Mouse (Mus musculus) CH12.LX (cell line): ENCODE measurements around the gene Cmip. TPM values are rescaled to one million over a fixed set of nuclear protein-coding genes. Genes with fewer than 3 reads are reported as not detected.

Source experiments
- DNase-seq: peaks from one replicate; pipeline ENCODE4 v3.0.0-alpha.2; 2013; ENCODE audit errors: extremely low read depth
- H3K27ac ChIP-seq: 2 replicates; pipeline ENCODE4 v1.5.1; 2012; ENCODE audit warnings: low read depth, mild to moderate bottlenecking, control low read depth, moderate library complexity; ENCODE audit not compliant: insufficient read depth
- H3K27me3 ChIP-seq: replicated peaks from 2 replicates; pipeline ENCODE3; 2012; ENCODE audit warnings: inconsistent platforms
- H3K36me3 ChIP-seq, 2 experiments: replicated peaks in 1 of 2; 2 replicates each; pipeline versions ENCODE3 to v1.6.1; 2012; ENCODE audit warnings: inconsistent platforms in 1 of 2, low read length in 1 of 2, mild to moderate bottlenecking in 1 of 2, mixed read lengths in 1 of 2, moderate library complexity in 1 of 2; ENCODE audit not compliant: control insufficient read depth in 1 of 2, insufficient read depth in 1 of 2
- H3K4me1 ChIP-seq, 2 experiments: 2 replicates each; pipeline ENCODE4 v1.6.1; 2012; ENCODE audit warnings: inconsistent platforms in 1 of 2, moderate library complexity in 1 of 2; ENCODE audit not compliant: insufficient read depth in 2 of 2, control insufficient read depth in 1 of 2
- H3K4me2 ChIP-seq: 2 replicates; pipeline ENCODE4 v1.6.1; 2012; ENCODE audit warnings: low read depth, mild to moderate bottlenecking, control low read depth; ENCODE audit not compliant: poor library complexity, insufficient read depth, severe bottlenecking
- H3K4me3 ChIP-seq, 3 experiments: fragments of 150-350 bp in 1 of 3; sonication (generic) in 1 of 3; replicated peaks in 1 of 3; 2 replicates each; pipeline versions ENCODE3 to v1.5.1; 2011 to 2012; ENCODE audit warnings: low read depth in 2 of 3, low read length in 2 of 3, mild to moderate bottlenecking in 2 of 3, moderate library complexity in 2 of 3, control low read depth in 1 of 3, improper control_type of control experiment in 1 of 3, inconsistent platforms in 1 of 3, mixed read lengths in 1 of 3; ENCODE audit not compliant: poor library complexity in 1 of 3
- H3K79me2 ChIP-seq: replicated peaks from 2 replicates; pipeline ENCODE4 v1.6.1; 2012; ENCODE audit warnings: mild to moderate bottlenecking, moderate library complexity; ENCODE audit not compliant: control insufficient read depth, poor library complexity, insufficient read depth, severe bottlenecking; ENCODE audit errors: extremely low read depth
- H3K9ac ChIP-seq: 2 replicates; pipeline ENCODE4 v1.6.1; 2012; ENCODE audit warnings: low read depth, mild to moderate bottlenecking, control low read depth, moderate library complexity; ENCODE audit not compliant: insufficient read depth
- H3K9me3 ChIP-seq: replicated peaks from 2 replicates; pipeline ENCODE3; 2012; ENCODE audit warnings: low read length, inconsistent platforms, mixed read lengths
- CHD1 ChIP-seq: IDR thresholded peaks from 2 replicates; pipeline ENCODE4 v1.6.1; 2012; ENCODE audit warnings: low read depth, low read length, improper control_type of control experiment, inconsistent platforms
- CHD2 ChIP-seq: IDR thresholded peaks from 2 replicates; pipeline ENCODE4 v1.6.1; 2011; ENCODE audit warnings: low read length, improper control_type of control experiment
- CTCF ChIP-seq, 2 experiments: IDR thresholded peaks in 1 of 2; conservative IDR thresholded peaks in 1 of 2; 2 replicates each; pipeline ENCODE4 v1.5.1; 2011 to 2012; ENCODE audit warnings: low read depth in 2 of 2, low read length in 2 of 2, improper control_type of control experiment in 1 of 2, inconsistent platforms in 1 of 2, mild to moderate bottlenecking in 1 of 2, moderate library complexity in 1 of 2
- E2F4 ChIP-seq: IDR thresholded peaks from 2 replicates; pipeline ENCODE4 v1.6.1; 2011; ENCODE audit warnings: low read depth, low read length, improper control_type of control experiment; ENCODE audit not compliant: insufficient replicate concordance
- ELF1 ChIP-seq: IDR thresholded peaks from 2 replicates; pipeline ENCODE4 v1.6.1; 2014; ENCODE audit warnings: low read depth, mild to moderate bottlenecking, inconsistent platforms, low read length, improper control_type of control experiment
- ETS1 ChIP-seq: conservative IDR thresholded peaks from 2 replicates; pipeline ENCODE4 v1.6.1; 2012; ENCODE audit warnings: low read depth, mild to moderate bottlenecking, inconsistent platforms, low read length, improper control_type of control experiment, moderate library complexity
- GABPA ChIP-seq: IDR thresholded peaks from 2 replicates; pipeline ENCODE4 v1.6.1; 2012; ENCODE audit warnings: low read depth, low read length, improper control_type of control experiment, inconsistent platforms; ENCODE audit not compliant: insufficient replicate concordance
- HCFC1 ChIP-seq: IDR thresholded peaks from 2 replicates; pipeline ENCODE4 v1.6.1; 2012; ENCODE audit warnings: low read depth, mild to moderate bottlenecking, inconsistent platforms, low read length, improper control_type of control experiment
- IRF4 ChIP-seq: IDR thresholded peaks from 2 replicates; pipeline ENCODE4 v1.6.1; 2014; ENCODE audit warnings: low read depth, mild to moderate bottlenecking, inconsistent platforms, low read length, improper control_type of control experiment
- JUN ChIP-seq: IDR thresholded peaks from 2 replicates; pipeline ENCODE4 v1.6.1; 2011; ENCODE audit warnings: low read depth, mild to moderate bottlenecking, low read length, improper control_type of control experiment, moderate library complexity; ENCODE audit not compliant: insufficient read depth
- KAT2A ChIP-seq: IDR thresholded peaks from 2 replicates; pipeline ENCODE4 v1.6.1; 2012; ENCODE audit warnings: low read length, improper control_type of control experiment, inconsistent platforms; ENCODE audit not compliant: insufficient replicate concordance
- MAX ChIP-seq: IDR thresholded peaks from 2 replicates; pipeline ENCODE4 v1.6.1; 2011; ENCODE audit warnings: low read length, improper control_type of control experiment
- MAZ ChIP-seq: IDR thresholded peaks from 2 replicates; pipeline ENCODE4 v1.6.1; 2012; ENCODE audit warnings: low read depth, mild to moderate bottlenecking, inconsistent platforms, low read length, improper control_type of control experiment, moderate library complexity
- MEF2A ChIP-seq: IDR thresholded peaks from 2 replicates; pipeline ENCODE4 v1.6.1; 2014; ENCODE audit warnings: low read depth, mild to moderate bottlenecking, inconsistent platforms, low read length, improper control_type of control experiment, borderline replicate concordance
- MXI1 ChIP-seq: IDR thresholded peaks from 2 replicates; pipeline ENCODE4 v1.6.1; 2011; ENCODE audit warnings: mild to moderate bottlenecking, low read depth, low read length, improper control_type of control experiment
- NELFE ChIP-seq: IDR thresholded peaks from 2 replicates; pipeline ENCODE4 v1.6.1; 2011; ENCODE audit warnings: low read depth, low read length, improper control_type of control experiment
- NRF1 ChIP-seq: IDR thresholded peaks from 2 replicates; pipeline ENCODE4 v1.6.1; 2014; ENCODE audit warnings: low read depth, mild to moderate bottlenecking, inconsistent platforms, low read length, improper control_type of control experiment, moderate library complexity
- PAX5 ChIP-seq: IDR thresholded peaks from 2 replicates; pipeline ENCODE4 v1.6.1; 2012; ENCODE audit warnings: low read length, inconsistent platforms, mixed read lengths
- POLR2A ChIP-seq: IDR thresholded peaks from 2 replicates; pipeline ENCODE4 v1.6.1; 2011; ENCODE audit warnings: low read depth, mild to moderate bottlenecking, improper control_type of control experiment, low read length
- RAD21 ChIP-seq: IDR thresholded peaks from 2 replicates; pipeline ENCODE4 v1.6.1; 2011; ENCODE audit warnings: low read depth, mild to moderate bottlenecking, low read length, improper control_type of control experiment, moderate library complexity
- SMC3 ChIP-seq: IDR thresholded peaks from 2 replicates; pipeline ENCODE4 v1.6.1; 2011; ENCODE audit warnings: low read depth, low read length, improper control_type of control experiment
- TBP ChIP-seq: conservative IDR thresholded peaks from 2 replicates; pipeline ENCODE4 v1.6.1; 2011; ENCODE audit warnings: low read depth, low read length, improper control_type of control experiment
- UBTF ChIP-seq: IDR thresholded peaks from 2 replicates; pipeline ENCODE4 v1.6.1; 2012; ENCODE audit warnings: low read depth, mild to moderate bottlenecking, inconsistent platforms, low read length, improper control_type of control experiment, moderate library complexity
- USF2 ChIP-seq: conservative IDR thresholded peaks from 2 replicates; pipeline ENCODE4 v1.6.1; 2011; ENCODE audit warnings: low read depth, low read length, improper control_type of control experiment
- ZC3H11A ChIP-seq: IDR thresholded peaks from 2 replicates; pipeline ENCODE4 v1.6.1; 2012; ENCODE audit warnings: low read depth, mild to moderate bottlenecking, inconsistent platforms, low read length, improper control_type of control experiment
- ZKSCAN1 ChIP-seq: IDR thresholded peaks from 2 replicates; pipeline ENCODE4 v1.6.1; 2012; ENCODE audit warnings: low read depth, inconsistent platforms, low read length, improper control_type of control experiment, borderline replicate concordance
- ZMIZ1 ChIP-seq: IDR thresholded peaks from 2 replicates; pipeline ENCODE4 v1.6.1; 2012; ENCODE audit warnings: low read depth, mild to moderate bottlenecking, inconsistent platforms, low read length, improper control_type of control experiment
- dilution Hi-C: fragments of 300-500 bp; cut with MboI; formaldehyde crosslinking; loops from 2 replicates; pipeline ENCODE4 v1.14.3; 2020; ENCODE audit warnings: low sequenced_read_pairs; ENCODE audit not compliant: extremely low pct_unique_long_range_greater_than_20kb, extremely low pct_ligation_motif_present
- in situ Hi-C: fragments of 300-500 bp; cut with MboI; formaldehyde crosslinking; loops from 3 replicates; pipeline ENCODE4 v1.14.3; 2019; ENCODE audit warnings: low sequenced_read_pairs, low pct_ligation_motif_present, low pct_unique_long_range_greater_than_20kb, mixed read lengths
- polyA plus RNA-seq: library from polyadenylated mRNA; unstranded; fragments of >175 nt; gene quantifications from 2 replicates; pipeline ENCODE4 v1.2.1, GENCODE M21; 2012; ENCODE audit warnings: low read depth; ENCODE audit not compliant: insufficient read length
- total RNA-seq, 2 experiments: library from RNA; depleted of rRNA; stranded (reverse); fragments of 300-350 nt in 1 of 2; fragments of >200 nt in 1 of 2; gene quantifications; 2 replicates each; pipeline ENCODE4 v1.2.3; 2012 to 2014

Cmip gene
- total and polyA plus RNA-seq, 3 experiments, result 5.2 to 39.0 (median 16.5) TPM

GRCm38 (mm10) chr8:117388370-117388769 is 131.5 kb downstream of the Cmip start:
- Histone ChIP-seq H3K27me3 (no peaks in the 10 kb centered on the region), H3K9ac (no peak overlapping the region), H3K36me3 (peaks cover 5 to 87% of the 10 kb centered on the region in 2 experiments), H3K27ac (no peak overlapping the region), H3K79me2 (no peaks in the 10 kb centered on the region; the same call in 1 of the 2 replicates), H3K4me2 (no peak overlapping the region), H3K4me3 (no peak overlapping the region), H3K9me3 (peaks cover 16% of the 10 kb centered on the region), H3K4me1 (peaks cover 17 to 33% of the 10 kb centered on the region in 2 experiments)
- DNase-seq, result no peak
- in situ Hi-C loops (loop anchor here (5.0 kb wide), 1 partner anchor 84 kb away; no protein-coding TSS in a partner anchor), dilution Hi-C loops (no loop called here)
- TF ChIP-seq JUN (no peak), CHD2 (no peak), HCFC1 (no peak), RAD21 (no peak), MAX (no peak), NELFE (no peak), SMC3 (no peak), USF2 (no peak), MXI1 (no peak), POLR2A (no peak), ZC3H11A (no peak), UBTF (no peak), IRF4 (no peak), PAX5 (no peak), CTCF (conservative IDR thresholded peaks at IDR 0.05 in 1 of 2, IDR thresholded peaks at IDR 0.05 in 1 of 2; ENCODE audit: low read depth in 2 of 2, low read length in 2 of 2) (no peak), ETS1 (no peak), E2F4 (no peak), ELF1 (no peak), MAZ (no peak), CHD1 (no peak)

- in situ Hi-C loops, result no loop called here
Observed at GRCm38 (mm10) chr8:117393853-117394252, 137.0 kb downstream of the Cmip start.

More at GRCm38 (mm10) chr8:117393853-117394252, 137.0 kb downstream of the Cmip start:
- DNase-seq, result no peak
- no peak overlapping the region for H3K27ac ChIP-seq
- H3K27me3 ChIP-seq, result no peaks in the 10 kb centered on the region
- dilution Hi-C loops, result no loop called here
- H3K4me2 ChIP-seq, result no peak overlapping the region
- peaks cover 0 to 90% of the 10 kb centered on the region in 2 experiments for H3K36me3 ChIP-seq
- H3K79me2 ChIP-seq, result no peaks in the 10 kb centered on the region
- H3K4me1 ChIP-seq, result no peaks in the 10 kb centered on the region
- H3K9me3 ChIP-seq, result no peaks in the 10 kb centered on the region
- no peak overlapping the region for H3K4me3 ChIP-seq
- TF ChIP-seq GABPA (no peak), NRF1 (no peak), KAT2A (no peak), ELF1 (no peak), ZKSCAN1 (no peak), CHD1 (no peak), TBP (no peak), HCFC1 (no peak), CTCF (conservative IDR thresholded peaks at IDR 0.05 in 1 of 2, IDR thresholded peaks at IDR 0.05 in 1 of 2; ENCODE audit: low read depth in 2 of 2, low read length in 2 of 2) (no peak), MEF2A (no peak), NELFE (no peak), CHD2 (no peak), ZMIZ1 (no peak)
- no peak overlapping the region for H3K9ac ChIP-seq
